Mouse (Mus musculus): ENCODE results near the gene Prep. TPM values are rescaled to one million over a fixed set of nuclear protein-coding genes. Genes with fewer than 3 reads are reported as not detected.

Prep gene
- polyA plus RNA-seq, 1 experiment, result 20.6 TPM

DNA sequence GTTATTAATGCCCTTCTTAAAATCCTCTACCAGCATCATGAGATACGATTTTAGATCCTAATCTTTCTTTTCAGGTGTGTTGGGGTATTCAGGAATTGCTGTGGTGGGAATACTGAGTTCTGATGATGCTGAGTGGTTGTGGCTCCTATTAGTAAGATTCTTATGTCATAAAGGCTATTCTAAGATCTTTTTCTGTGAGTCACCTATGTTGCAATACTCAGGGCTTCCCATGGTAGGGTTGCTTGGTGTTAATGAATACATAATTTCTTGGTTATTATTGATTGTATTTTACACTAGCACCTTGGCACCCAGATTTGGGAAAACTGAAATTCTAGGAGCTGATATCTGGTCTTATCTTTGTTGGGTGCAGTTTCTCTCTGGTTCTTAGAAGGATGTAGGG lies 137.6 kb downstream of the Prep start:
- DNase-seq (ENCODE audit: low read depth), result no peak
- no peak for TF ChIP-seq CTCF (IDR thresholded peaks at IDR 0.05; ENCODE audit: borderline replicate concordance, extremely low read depth, insufficient read depth, insufficient read length)
- TF ChIP-seq POLR2A (IDR thresholded peaks at IDR 0.05; ENCODE audit: borderline replicate concordance, extremely low read depth, insufficient read depth, insufficient read length, poor library complexity, severe bottlenecking), result no peak

DNA sequence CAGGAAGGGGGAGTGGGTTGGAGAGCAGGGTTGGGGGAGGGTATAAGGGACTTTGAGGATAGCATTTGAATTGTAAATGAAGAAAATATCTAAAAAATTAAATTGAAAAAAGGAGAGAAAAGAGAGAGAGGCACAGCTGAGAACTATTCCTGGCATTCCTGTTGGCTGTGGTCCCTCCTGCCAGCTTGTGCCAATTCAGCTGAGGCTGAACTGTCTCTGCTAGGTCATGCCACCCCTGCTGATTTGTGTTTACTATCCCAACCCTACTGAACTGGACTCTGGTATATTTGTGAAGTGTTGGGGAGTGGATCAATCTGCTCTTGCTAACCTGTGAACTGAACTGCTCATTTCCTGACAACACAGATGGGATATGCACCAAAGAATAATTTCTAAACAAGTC lies 143.2 kb downstream of the Prep start:
- DNase-seq (ENCODE audit: low read depth), result no peak
- TF ChIP-seq CTCF (IDR thresholded peaks at IDR 0.05; ENCODE audit: borderline replicate concordance, extremely low read depth, insufficient read depth, insufficient read length), result no peak
- no peak for TF ChIP-seq POLR2A (IDR thresholded peaks at IDR 0.05; ENCODE audit: borderline replicate concordance, extremely low read depth, insufficient read depth, insufficient read length, poor library complexity, severe bottlenecking)

DNA sequence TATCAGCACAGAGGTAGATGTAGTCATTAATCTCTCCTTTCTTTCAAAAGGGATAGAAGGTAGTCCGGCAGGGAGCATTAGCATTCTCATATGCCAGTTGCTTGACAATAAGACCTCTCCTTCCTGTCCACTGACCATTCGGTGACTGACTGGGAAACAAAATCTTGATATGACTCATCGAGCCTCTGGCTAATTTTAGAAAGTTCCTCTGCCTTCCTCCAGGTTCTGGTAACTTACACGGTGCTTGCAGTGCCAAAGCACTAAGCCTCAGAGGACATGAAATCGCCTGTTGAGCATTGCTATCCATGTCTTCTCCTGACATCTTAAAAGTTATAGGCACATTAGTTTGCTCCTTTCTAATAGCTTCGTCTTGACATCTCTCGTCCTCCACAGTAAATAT lies 149.7 kb downstream of the Prep start:
- TF ChIP-seq POLR2A (IDR thresholded peaks at IDR 0.05; ENCODE audit: borderline replicate concordance, extremely low read depth, insufficient read depth, insufficient read length, poor library complexity, severe bottlenecking) (no peak), CTCF (IDR thresholded peaks at IDR 0.05; ENCODE audit: borderline replicate concordance, extremely low read depth, insufficient read depth, insufficient read length) (no peak)
- no peak for DNase-seq (ENCODE audit: low read depth)

Other genes starting within 250 kb of the Prep start
- gene Popdc3, start 110.9 kb downstream of the Prep start, polyA plus RNA-seq (2012; rRNA removed), result 0.53 and 0.83 TPM in 2 replicates